Mouse (Mus musculus) CD4-positive, CD25-positive, alpha-beta regulatory T cell, adult 4 months (primary cell): Measurements from ENCODE around the gene Gucy2g. TPM values are rescaled to one million over a fixed set of nuclear protein-coding genes. Genes with fewer than 3 reads are reported as not detected.
"Not testable (repeated sequence)": the region's sequence is repeated elsewhere in the genome, so short reads cannot be mapped to it uniquely, and the experiment has no call there.

ENCODE experiments used
- ATAC-seq: one replicate; pipeline ENCODE4 v1.8.0; 2017
- polyA plus RNA-seq, 2 experiments: library from polyadenylated mRNA; unstranded; fragments of 100-300 nt; shearing (Covaris generic); gene quantifications; one replicate each; pipeline ENCODE4 v1.2.1; 2017

The Gucy2g gene
- polyA plus RNA-seq, 2 experiments from 2014 or later = 0.15 TPM; not detected in 1

GRCm38 (mm10) chr19:55198303-55198702, 42.7 kb downstream of the Gucy2g start:
- ATAC-seq = no peak

- no peak for ATAC-seq
Observed at GRCm38 (mm10) chr19:55195574-55195973, 45.5 kb downstream of the Gucy2g start.

- no peak for ATAC-seq
Observed at GRCm38 (mm10) chr19:55194520-55195170, 46.4 kb downstream of the Gucy2g start.

- no peak for ATAC-seq
Observed at GRCm38 (mm10) chr19:55193717-55194394, 47.2 kb downstream of the Gucy2g start.

- ATAC-seq = no peak
Observed at GRCm38 (mm10) chr19:55192254-55192945, 48.6 kb downstream of the Gucy2g start.

- no peak for ATAC-seq
Observed at GRCm38 (mm10) chr19:55191596-55191995, 49.4 kb downstream of the Gucy2g start.

- no peak for ATAC-seq
Observed at GRCm38 (mm10) chr19:55190065-55190464, 51.0 kb downstream of the Gucy2g start.

GRCm38 (mm10) chr19:55185651-55186050, 55.4 kb downstream of the Gucy2g start:
- no peak for ATAC-seq

- ATAC-seq = no peak
Observed at GRCm38 (mm10) chr19:55185074-55185473, 56.0 kb downstream of the Gucy2g start.

GRCm38 (mm10) chr19:55184442-55184841, 56.6 kb downstream of the Gucy2g start:
- no peak for ATAC-seq

GRCm38 (mm10) chr19:55180433-55180832, 60.6 kb downstream of the Gucy2g start, which contains the start of gene Tectb:
TSS of gene Tectb (plus strand) at chr19:55180733.
- ATAC-seq = no peak

GRCm38 (mm10) chr19:55177143-55177542, 63.9 kb downstream of the Gucy2g start:
- no peak for ATAC-seq

GRCm38 (mm10) chr19:55171585-55171984, 69.5 kb downstream of the Gucy2g start:
- ATAC-seq = no peak

- ATAC-seq = no peak
Observed at GRCm38 (mm10) chr19:55170399-55170798, 70.6 kb downstream of the Gucy2g start.

- ATAC-seq = not testable (repeated sequence)
Observed at GRCm38 (mm10) chr19:55169236-55169729, 71.8 kb downstream of the Gucy2g start.

GRCm38 (mm10) chr19:55168360-55168759, 72.7 kb downstream of the Gucy2g start:
- no peak for ATAC-seq

- ATAC-seq = no peak
Observed at GRCm38 (mm10) chr19:55167741-55168140, 73.3 kb downstream of the Gucy2g start.

- ATAC-seq = no peak
Observed at GRCm38 (mm10) chr19:55166741-55167140, 74.3 kb downstream of the Gucy2g start.

- no peak for ATAC-seq
Observed at GRCm38 (mm10) chr19:55165954-55166353, 75.1 kb downstream of the Gucy2g start.

- ATAC-seq = no peak
Observed at GRCm38 (mm10) chr19:55165183-55165865, 75.7 kb downstream of the Gucy2g start.

GRCm38 (mm10) chr19:55164162-55164561, 76.9 kb downstream of the Gucy2g start:
- ATAC-seq = no peak

GRCm38 (mm10) chr19:55162271-55162670, 78.8 kb downstream of the Gucy2g start:
- no peak for ATAC-seq

GRCm38 (mm10) chr19:55159826-55160225, 81.2 kb downstream of the Gucy2g start:
- no peak for ATAC-seq
